Mouse (Mus musculus) neural tube, embryonic 14.5 days (tissue): ENCODE results near the gene Nin. TPM values are rescaled to one million over a fixed set of nuclear protein-coding genes. Genes with fewer than 3 reads are reported as not detected.

Source experiments
- ATAC-seq: fragments of 200-750 bp; cut with Nextera tagmentation; 2 replicates; pipeline ENCODE4 v1.8.0; 2017; ENCODE audit warnings: low read depth, mild to moderate bottlenecking, moderate TSS enrichment, moderate library complexity
- H3K27ac ChIP-seq: fragments of 300-500 bp; sonication (generic); 2 replicates; pipeline ENCODE4 v1.5.1; 2014; ENCODE audit warnings: low read depth, mild to moderate bottlenecking, control low read depth, low read length, moderate library complexity, mixed read lengths
- H3K27me3 ChIP-seq: fragments of 300-500 bp; sonication (generic); 2 replicates; pipeline ENCODE4 v1.6.1; 2014; ENCODE audit warnings: low read length; ENCODE audit not compliant: control insufficient read depth, insufficient read depth
- H3K36me3 ChIP-seq: fragments of 300-500 bp; sonication (generic); 2 replicates; pipeline ENCODE4 v1.6.1; 2014; ENCODE audit warnings: low read length, mixed read lengths; ENCODE audit not compliant: control insufficient read depth, insufficient read depth
- H3K4me1 ChIP-seq: fragments of 300-500 bp; sonication (generic); 2 replicates; pipeline ENCODE4 v1.6.1; 2014; ENCODE audit warnings: low read length; ENCODE audit not compliant: control insufficient read depth, insufficient read depth
- H3K4me2 ChIP-seq: fragments of 300-500 bp; sonication (generic); 2 replicates; pipeline ENCODE4 v1.6.1; 2014; ENCODE audit warnings: mild to moderate bottlenecking, low read depth, low read length, control low read depth
- H3K4me3 ChIP-seq: fragments of 300-500 bp; sonication (generic); 2 replicates; pipeline ENCODE4 v1.5.1; 2014; ENCODE audit warnings: low read depth, low read length, control low read depth, mixed read lengths
- H3K9ac ChIP-seq: fragments of 300-500 bp; sonication (generic); replicated peaks from 2 replicates; pipeline ENCODE4 v1.6.1; 2014; ENCODE audit warnings: low read depth, mild to moderate bottlenecking, control low read depth, low read length, mixed read lengths
- H3K9me3 ChIP-seq: fragments of 300-500 bp; sonication (generic); 2 replicates; pipeline ENCODE4 v1.6.1; 2016; ENCODE audit warnings: low read length; ENCODE audit not compliant: control insufficient read depth
- WGBS: fragments of 180-500 bp; shearing (Covaris S2); extraction: QIAGEN DNeasy Blood & Tissue Kit; methylation state at CpG from one replicate; pipeline ENCODE4 v1.1.7; 2014; 5-methylcytosine and 5-hydroxymethylcytosine counted together
- polyA plus RNA-seq: library from polyadenylated mRNA; unstranded; fragments of >200 nt; fragmentation: Nextera tagmentation; extraction: Ambion mirVana; gene quantifications from 2 replicates; pipeline ENCODE4 v1.2.1, GENCODE M21; 2014

Gene Nin
- polyA plus RNA-seq, 1 experiment from 2014 or later: 13.9 TPM

GRCm38 (mm10) chr12:70025431-70025830 lies 88.1 kb downstream of the Nin start:
- ATAC-seq: no peak
- H3K36me3 ChIP-seq: peaks cover 39% of the 10 kb centered on the region
- no peaks in the 10 kb centered on the region for H3K9me3 ChIP-seq

GRCm38 (mm10) chr12:70023580-70023979 lies 89.9 kb downstream of the Nin start:
- Histone ChIP-seq H3K9me3 (no peaks in the 10 kb centered on the region), H3K27ac (no peak overlapping the region), H3K4me1 (no peaks in the 10 kb centered on the region), H3K4me2 (no peak overlapping the region), H3K4me3 (no peak overlapping the region), H3K36me3 (peaks cover 37% of the 10 kb centered on the region), H3K27me3 (no peaks in the 10 kb centered on the region), H3K9ac (no peak overlapping the region)
- 89% methylated on average over 4 of the region's 4 CpGs for WGBS
- no peak for ATAC-seq

More at GRCm38 (mm10) chr12:70025431-70025830, 88.1 kb downstream of the Nin start:
- no peak overlapping the region for H3K9ac ChIP-seq
- H3K27me3 ChIP-seq: no peaks in the 10 kb centered on the region
- H3K4me2 ChIP-seq: no peak overlapping the region
- H3K27ac ChIP-seq: no peak overlapping the region
- H3K4me1 ChIP-seq: no peaks in the 10 kb centered on the region
- 92% methylated on average over 6 of the region's 6 CpGs for WGBS
- H3K4me3 ChIP-seq: no peak overlapping the region

GRCm38 (mm10) chr12:70018153-70018552 lies 95.4 kb downstream of the Nin start:
- peaks cover 41% of the 10 kb centered on the region for H3K36me3 ChIP-seq
- H3K4me2 ChIP-seq: no peak overlapping the region
- H3K4me3 ChIP-seq: no peak overlapping the region
- no peaks in the 10 kb centered on the region for H3K27me3 ChIP-seq
- 94% methylated on average over 4 of the region's 4 CpGs for WGBS
- ATAC-seq: no peak
- H3K27ac ChIP-seq: no peak overlapping the region
- H3K9me3 ChIP-seq: no peaks in the 10 kb centered on the region
- H3K9ac ChIP-seq: no peak overlapping the region
- no peaks in the 10 kb centered on the region for H3K4me1 ChIP-seq

- H3K4me2 ChIP-seq: no peak overlapping the region
- WGBS: 85% methylated on average over 4 of the region's 4 CpGs
- no peak for ATAC-seq
- no peak overlapping the region for H3K4me3 ChIP-seq
- H3K27me3 ChIP-seq: no peaks in the 10 kb centered on the region
- no peaks in the 10 kb centered on the region for H3K4me1 ChIP-seq
- no peak overlapping the region for H3K27ac ChIP-seq
- H3K9ac ChIP-seq: no peak overlapping the region
- no peaks in the 10 kb centered on the region for H3K9me3 ChIP-seq
- H3K36me3 ChIP-seq: peaks cover 41% of the 10 kb centered on the region
These were observed 97.6 kb downstream of the Nin start for GRCm38 (mm10) chr12:70015936-70016335.

DNA sequence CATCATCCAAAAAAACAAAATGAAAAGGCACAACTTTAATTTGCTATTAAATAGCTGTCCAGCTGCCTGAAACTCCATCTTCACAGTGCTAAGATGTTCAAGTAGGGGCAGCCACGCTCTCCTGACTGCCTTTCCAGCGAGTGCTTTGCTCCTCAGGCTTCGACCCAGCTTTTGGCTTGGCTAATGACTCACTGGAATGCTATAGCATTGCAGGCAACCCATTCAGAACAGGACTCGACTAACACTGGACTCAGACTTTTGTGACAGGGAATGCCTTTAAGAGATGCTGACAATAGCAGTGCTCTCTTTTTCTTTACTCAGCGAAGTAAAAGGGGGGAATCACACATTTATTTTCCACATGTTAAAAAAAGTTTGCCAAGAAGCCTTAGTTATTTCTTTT lies 101.8 kb downstream of the Nin start:
- Histone ChIP-seq H3K27ac (no peak overlapping the region), H3K4me1 (no peaks in the 10 kb centered on the region), H3K4me2 (no peak overlapping the region), H3K9me3 (no peaks in the 10 kb centered on the region), H3K4me3 (no peak overlapping the region), H3K27me3 (no peaks in the 10 kb centered on the region), H3K9ac (no peak overlapping the region), H3K36me3 (peaks cover 23% of the 10 kb centered on the region)
- WGBS: 56% methylated on average over 5 of the region's 5 CpGs
- ATAC-seq: no peak

DNA sequence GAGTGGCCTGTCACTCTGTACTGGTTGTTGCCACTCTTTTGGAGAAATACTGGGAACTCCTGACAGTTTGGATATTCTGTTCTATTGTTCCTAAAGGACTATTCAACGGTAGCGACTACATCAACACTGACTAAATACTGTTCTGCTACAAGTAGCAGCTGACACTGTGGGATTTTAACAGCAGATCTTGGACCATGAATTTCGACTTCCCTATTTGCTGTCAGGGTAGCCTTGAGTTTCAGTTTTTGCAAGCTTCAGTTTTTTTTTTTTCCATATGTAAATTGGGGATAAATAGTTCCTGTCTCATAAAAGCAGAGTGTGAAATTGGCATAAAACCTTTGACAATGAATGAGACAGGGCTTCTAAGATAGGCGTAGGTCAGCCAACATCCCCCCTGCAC lies 103.2 kb downstream of the Nin start:
- no peaks in the 10 kb centered on the region for H3K4me1 ChIP-seq
- no peaks in the 10 kb centered on the region for H3K9me3 ChIP-seq
- peaks cover 11% of the 10 kb centered on the region for H3K36me3 ChIP-seq
- no peak for ATAC-seq
- 94% methylated on average over 4 of the region's 4 CpGs for whole genome bisulfite sequencing
- no peak overlapping the region for H3K27ac ChIP-seq
- no peak overlapping the region for H3K4me3 ChIP-seq
- H3K9ac ChIP-seq: no peak overlapping the region
- no peak overlapping the region for H3K4me2 ChIP-seq
- H3K27me3 ChIP-seq: no peaks in the 10 kb centered on the region

- Histone ChIP-seq H3K9me3 (no peaks in the 10 kb centered on the region), H3K27me3 (no peaks in the 10 kb centered on the region), H3K36me3 (no peaks in the 10 kb centered on the region), H3K4me1 (no peaks in the 10 kb centered on the region), H3K4me3 (no peak overlapping the region), H3K27ac (no peak overlapping the region), H3K4me2 (no peak overlapping the region), H3K9ac (no peak overlapping the region)
- WGBS: 82% methylated on average over 4 of the region's 4 CpGs
- no peak for ATAC-seq
These were observed 108.4 kb downstream of the Nin start for GRCm38 (mm10) chr12:70005103-70005502.

DNA sequence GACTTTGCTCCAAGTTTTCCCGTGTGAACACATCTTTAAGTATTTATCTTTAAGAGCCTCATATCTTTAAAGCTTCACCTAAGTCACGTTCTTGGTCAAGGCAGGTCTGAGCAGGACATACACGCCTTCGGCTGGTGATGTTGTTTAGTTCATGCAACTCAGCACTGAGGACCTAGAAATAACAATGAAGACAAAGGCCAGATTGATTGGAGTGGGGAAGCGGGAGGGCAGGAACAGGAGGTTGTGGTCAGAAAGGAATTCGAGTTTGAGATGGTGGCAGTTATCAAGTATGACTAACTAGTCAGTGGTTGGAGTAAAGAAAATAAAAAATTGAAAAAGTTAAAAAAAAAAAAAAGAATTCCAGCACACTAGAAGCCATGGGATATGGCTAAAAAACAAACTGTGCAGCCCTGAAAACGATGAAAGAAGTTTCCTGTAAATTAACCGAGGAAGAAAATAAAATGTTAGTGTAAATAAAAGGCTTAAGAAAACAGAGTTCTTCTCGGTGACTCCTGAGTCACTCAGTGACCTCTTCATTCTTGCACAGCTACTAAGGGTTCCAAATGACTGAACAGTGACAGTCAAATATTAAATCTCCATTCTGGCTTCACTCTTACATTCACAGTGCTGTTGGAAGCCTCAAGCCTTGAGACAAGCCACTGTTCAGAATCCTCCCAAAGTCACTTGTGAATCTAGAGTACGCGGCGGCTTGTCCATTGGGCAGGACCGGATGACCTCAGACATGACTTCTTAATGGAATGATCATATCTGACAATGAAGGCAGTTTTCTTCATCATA lies 115.1 kb downstream of the Nin start:
- Histone ChIP-seq H3K4me1 (no peaks in the 10 kb centered on the region), H3K27me3 (no peaks in the 10 kb centered on the region), H3K4me3 (no peak overlapping the region), H3K9me3 (no peaks in the 10 kb centered on the region), H3K36me3 (no peaks in the 10 kb centered on the region), H3K4me2 (no peak overlapping the region), H3K9ac (no peak overlapping the region), H3K27ac (no peak overlapping the region)
- no peak for ATAC-seq
- 89% methylated on average over 13 of the region's 13 CpGs for WGBS

DNA sequence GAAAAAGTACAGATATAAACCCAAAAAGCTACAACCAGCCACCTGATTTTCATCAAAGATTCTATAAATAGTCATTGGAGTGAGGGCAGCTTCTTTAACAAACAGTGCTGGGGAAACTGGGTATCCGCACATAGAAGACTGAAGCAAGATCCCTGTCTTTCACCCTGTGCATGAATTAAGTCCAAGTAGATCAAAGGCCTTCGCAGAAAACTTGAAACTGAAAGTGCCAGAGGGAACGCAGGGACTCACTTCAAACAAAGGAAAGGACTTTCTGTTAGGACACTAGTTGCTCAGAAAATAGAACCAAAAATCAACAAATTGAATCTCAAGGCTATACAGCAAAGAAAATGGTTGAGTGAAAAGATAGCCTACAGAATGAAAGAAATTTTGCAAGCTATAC lies 118.1 kb downstream of the Nin start:
- Histone ChIP-seq H3K4me3 (no peak overlapping the region), H3K36me3 (no peaks in the 10 kb centered on the region), H3K9me3 (no peaks in the 10 kb centered on the region), H3K4me1 (no peaks in the 10 kb centered on the region), H3K27ac (no peak overlapping the region), H3K9ac (no peak overlapping the region), H3K27me3 (no peaks in the 10 kb centered on the region), H3K4me2 (no peak overlapping the region)
- no peak for ATAC-seq
- 82% methylated on average over 3 of the region's 3 CpGs for WGBS
